Mouse (Mus musculus) ES-Bruce4 (cell line): ENCODE data around the gene Pklr. TPM values are rescaled to one million over a fixed set of nuclear protein-coding genes. Genes with fewer than 3 reads are reported as not detected.
"Not testable (repeated sequence)": the region's sequence is repeated elsewhere in the genome, so short reads cannot be mapped to it uniquely, and the experiment has no call there.

ENCODE experiments used
- H3K27ac ChIP-seq: 2 replicates; pipeline ENCODE4 v1.5.1; 2012; ENCODE audit warnings: low read length, inconsistent platforms; ENCODE audit not compliant: insufficient read depth
- H3K27me3 ChIP-seq: 2 replicates; pipeline ENCODE4 v1.6.1; 2012; ENCODE audit warnings: mild to moderate bottlenecking, low read length, inconsistent platforms; ENCODE audit not compliant: control insufficient read depth, poor library complexity, insufficient read depth, severe bottlenecking
- H3K36me3 ChIP-seq: 2 replicates; pipeline ENCODE4 v1.6.1; 2012; ENCODE audit warnings: inconsistent platforms, mild to moderate bottlenecking, low read length, moderate library complexity; ENCODE audit not compliant: control insufficient read depth, poor library complexity, insufficient read depth, severe bottlenecking
- H3K4me1 ChIP-seq: one replicate; pipeline ENCODE4 v1.8.1; 2011; ENCODE audit warnings: low read length; ENCODE audit not compliant: control insufficient read depth, insufficient read depth
- H3K4me3 ChIP-seq: 2 replicates; pipeline ENCODE4 v1.5.1; 2011; ENCODE audit warnings: low read depth, mild to moderate bottlenecking, low read length
- H3K9ac ChIP-seq: 2 replicates; pipeline ENCODE4 v1.6.1; 2012; ENCODE audit warnings: low read depth, mild to moderate bottlenecking, inconsistent platforms; ENCODE audit not compliant: poor library complexity, severe bottlenecking
- H3K9me3 ChIP-seq: replicated peaks from 2 replicates; pipeline ENCODE4 v1.6.1; 2012; ENCODE audit warnings: mild to moderate bottlenecking, low read length, inconsistent platforms; ENCODE audit not compliant: control insufficient read depth, poor library complexity, insufficient read depth, severe bottlenecking
- CTCF ChIP-seq: IDR thresholded peaks from one replicate; pipeline ENCODE4 v1.8.1; 2011; ENCODE audit warnings: low read depth, low read length
- EP300 ChIP-seq: IDR thresholded peaks from 2 replicates; pipeline ENCODE4 v1.6.1; 2011; ENCODE audit warnings: low read depth, low read length; ENCODE audit not compliant: insufficient read depth
- POLR2A ChIP-seq: IDR thresholded peaks from one replicate; pipeline ENCODE4 v1.8.1; 2011; ENCODE audit warnings: low read length; ENCODE audit not compliant: insufficient read depth
- polyA plus RNA-seq: library from polyadenylated mRNA; stranded (reverse); fragments of >200 nt; gene quantifications from 2 replicates; pipeline ENCODE4 v1.2.4, GENCODE M21; 2011; ENCODE audit warnings: low read depth; ENCODE audit not compliant: missing spikeins, insufficient read depth, insufficient read length

Pklr gene
- polyA plus RNA-seq, 1 experiment = 0.21 TPM

DNA sequence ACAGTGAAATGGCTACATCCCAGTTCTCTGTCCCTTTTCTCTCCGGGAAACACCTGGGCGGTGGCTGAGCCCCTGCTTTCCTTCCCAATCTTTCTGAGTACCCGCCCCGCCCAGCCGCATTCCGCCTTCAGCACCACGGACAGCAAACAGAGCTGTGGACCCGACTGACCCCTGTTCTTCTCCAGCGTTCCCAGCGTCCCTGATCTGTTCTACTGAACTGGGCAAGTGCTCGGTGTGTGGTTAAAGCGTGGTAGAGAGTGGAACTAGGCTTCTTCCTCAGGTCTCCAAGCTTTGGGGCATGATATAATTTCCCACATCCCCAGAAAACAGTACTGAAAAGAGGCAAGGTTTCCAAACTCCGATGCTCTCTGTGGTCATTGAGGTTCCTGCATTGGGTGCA lies 23.3 kb downstream of the Pklr start:
- Histone ChIP-seq H3K36me3 (no peaks in the 10 kb centered on the region), H3K9me3 (no peaks in the 10 kb centered on the region), H3K27ac (no peak overlapping the region), H3K9ac (peak overlapping the region; percentile 62), H3K4me1 (peaks cover 2% of the 10 kb centered on the region), H3K4me3 (peak overlapping the region; percentile 66), H3K27me3 (no peaks in the 10 kb centered on the region)
- TF ChIP-seq CTCF (no peak), POLR2A (no peak), EP300 (no peak)

DNA sequence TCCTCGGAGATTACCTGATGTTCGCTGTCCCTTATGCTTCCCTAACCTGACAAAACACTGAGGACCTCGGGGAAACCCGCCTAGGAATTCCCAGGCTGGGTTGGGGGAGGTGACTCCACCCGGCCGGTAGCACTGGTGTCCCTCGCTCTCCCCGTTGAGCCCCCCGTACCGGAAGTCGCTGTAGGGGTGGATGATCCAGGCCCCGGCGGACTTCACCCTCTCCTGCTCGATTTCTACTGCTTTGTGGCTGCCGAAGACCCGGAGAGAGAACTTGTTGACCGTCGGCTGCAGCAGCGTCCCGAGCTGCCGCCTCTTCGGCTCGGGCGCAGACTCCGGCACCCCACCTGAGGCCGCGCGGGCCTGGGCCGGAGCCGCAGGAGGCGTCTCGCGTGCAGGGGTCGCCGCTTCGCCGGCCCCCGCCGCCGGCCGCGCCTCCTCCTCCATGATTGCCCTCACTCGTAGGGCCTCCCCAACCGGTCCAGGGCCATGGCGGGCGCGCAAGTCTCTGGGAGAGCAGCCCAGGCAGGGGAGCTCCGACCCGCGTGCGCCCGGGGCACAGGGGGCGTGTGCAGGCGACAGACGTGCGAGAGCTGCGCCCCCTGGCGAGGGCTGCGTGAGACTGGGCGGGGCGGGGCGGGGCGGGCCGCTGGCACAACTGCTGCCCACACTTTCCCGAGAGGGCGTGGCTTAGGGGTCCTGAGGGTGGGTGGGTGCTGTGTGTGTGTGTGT lies 23.8 kb downstream of the Pklr start, which contains the start of gene Hcn3:
Hcn3 (minus strand) TSS at position 581 of the 729 bp plus-strand sequence.
- Histone ChIP-seq H3K36me3 (no peaks in the 10 kb centered on the region), H3K4me1 (peaks cover 2% of the 10 kb centered on the region), H3K27ac (no peak within 1 kb of the TSS), H3K4me3 (peak within 1 kb of the TSS; percentile 66), H3K27me3 (no peaks in the 10 kb centered on the region), H3K9me3 (no peaks in the 10 kb centered on the region), H3K9ac (peak within 1 kb of the TSS; percentile 62)
- no peak for TF ChIP-seq EP300
- TF ChIP-seq CTCF = peak; percentile 52

DNA sequence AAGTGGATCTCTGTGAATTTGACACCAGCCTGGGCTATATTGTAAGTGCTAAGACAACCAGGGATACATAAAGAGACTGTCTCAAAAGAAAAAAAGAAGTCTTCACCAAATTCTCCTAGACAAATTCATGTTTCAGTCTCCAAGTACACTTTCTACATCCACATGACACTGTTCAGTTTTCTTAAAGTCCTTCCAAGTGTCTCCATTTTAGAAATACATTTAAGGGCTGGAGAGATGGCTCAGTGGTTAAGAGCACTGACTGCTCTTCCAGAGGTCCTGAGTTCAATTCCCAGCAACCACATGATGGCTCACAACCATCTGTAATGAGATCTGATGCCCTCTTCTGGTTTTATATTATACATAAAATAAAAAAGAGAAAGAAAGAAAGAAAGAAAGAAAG lies 25.3 kb downstream of the Pklr start:
- not testable (repeated sequence) for H3K27me3 ChIP-seq, H3K9me3 ChIP-seq, H3K4me3 ChIP-seq, H3K36me3 ChIP-seq, H3K27ac ChIP-seq, H3K9ac ChIP-seq, H3K4me1 ChIP-seq

DNA sequence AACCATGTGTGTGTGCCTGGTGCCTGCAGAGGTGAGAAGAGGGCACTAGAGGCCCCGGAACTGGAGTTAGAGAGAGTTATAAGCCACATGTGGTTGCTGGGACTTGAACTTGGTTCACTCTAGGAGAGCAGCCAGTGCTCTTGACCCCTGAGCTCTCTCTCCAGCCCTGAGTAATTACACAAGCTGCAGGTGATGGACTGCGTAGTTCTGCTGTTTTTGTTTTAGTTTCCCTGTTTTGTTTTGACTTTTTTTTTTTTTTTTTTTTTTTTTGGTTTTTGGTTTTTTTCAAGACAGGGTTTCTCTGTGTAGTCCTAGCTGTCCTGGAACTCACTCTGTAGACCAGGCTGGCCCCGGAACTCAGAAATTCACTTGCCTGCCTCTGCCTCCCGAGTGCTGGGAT lies 25.8 kb downstream of the Pklr start:
- H3K27me3 ChIP-seq = no peaks in the 10 kb centered on the region
- no peak for TF ChIP-seq CTCF
- no peak for TF ChIP-seq POLR2A
- TF ChIP-seq EP300 = no peak

DNA sequence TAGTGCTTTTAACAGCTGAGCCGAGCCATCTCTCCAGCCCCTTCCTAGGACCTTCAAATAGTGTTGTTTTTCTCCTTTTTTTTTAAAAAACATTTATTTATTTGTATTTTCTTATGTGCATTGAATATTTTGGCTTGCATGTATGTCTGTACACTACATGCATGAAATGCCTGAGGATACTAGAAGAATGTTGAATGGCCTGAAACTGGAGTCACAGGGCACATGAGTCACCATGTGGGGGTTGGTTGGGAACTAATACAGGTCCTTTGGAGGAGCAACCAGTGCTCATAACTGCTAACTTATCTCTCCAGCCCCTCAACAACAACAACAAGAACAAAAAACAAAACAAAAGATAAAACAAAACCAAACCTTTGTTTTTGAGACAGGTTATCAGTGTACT lies 27.2 kb downstream of the Pklr start:
- Histone ChIP-seq H3K4me3 (no peak overlapping the region), H3K9me3 (no peaks in the 10 kb centered on the region), H3K27ac (0 out of 2 replicates have a peak overlapping the region, but pooled peaks have one; percentile 37), H3K36me3 (peaks cover 15% of the 10 kb centered on the region), H3K4me1 (peaks cover 2% of the 10 kb centered on the region), H3K9ac (no peak overlapping the region), H3K27me3 (no peaks in the 10 kb centered on the region)
- TF ChIP-seq CTCF (no peak), POLR2A (no peak), EP300 (no peak)

More for the DNA sequence above, 25.8 kb downstream of the Pklr start:
- Histone ChIP-seq H3K9ac (no peak overlapping the region), H3K4me3 (no peak overlapping the region), H3K4me1 (peaks cover 2% of the 10 kb centered on the region), H3K27ac (no peak overlapping the region), H3K9me3 (no peaks in the 10 kb centered on the region), H3K36me3 (peaks cover 4% of the 10 kb centered on the region)

DNA sequence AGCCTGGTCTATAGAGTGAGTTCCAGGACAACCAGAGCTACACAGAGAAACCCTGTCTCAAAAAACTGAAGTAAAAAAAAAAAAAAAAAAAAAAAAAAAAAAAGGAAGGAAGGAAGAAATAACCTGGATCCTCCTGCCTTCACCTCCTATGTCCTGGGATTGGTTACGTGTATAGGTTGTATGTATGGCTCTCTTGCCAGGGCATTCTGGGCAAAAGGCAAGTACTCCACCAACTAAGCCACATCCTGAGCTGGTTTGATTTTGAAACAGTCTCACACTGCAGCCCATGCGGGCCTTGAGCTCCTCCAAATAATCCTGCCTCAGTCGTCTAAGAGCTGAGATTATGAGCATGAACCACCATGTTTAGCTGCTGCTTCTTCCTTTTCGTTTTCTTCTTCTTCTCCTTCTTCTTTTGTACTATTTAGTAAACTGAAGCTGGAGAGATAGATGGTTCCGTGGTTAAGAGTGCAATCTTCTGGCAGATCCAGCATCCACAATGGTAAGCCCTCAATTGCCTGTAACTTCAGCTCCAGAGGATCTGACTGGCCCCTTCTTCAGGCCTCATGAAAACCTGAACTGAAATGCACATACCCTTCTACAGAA lies 27.8 kb downstream of the Pklr start:
- H3K27me3 ChIP-seq = no peaks in the 10 kb centered on the region
- peak overlapping the region; percentile 9 for H3K4me3 ChIP-seq
- peak overlapping the region; percentile 98 for H3K9ac ChIP-seq
- peaks cover 21% of the 10 kb centered on the region for H3K36me3 ChIP-seq
- no peak for TF ChIP-seq EP300
- TF ChIP-seq POLR2A = no peak
- no peak for TF ChIP-seq CTCF
- H3K27ac ChIP-seq = peak overlapping the region; percentile 88
- H3K9me3 ChIP-seq = no peaks in the 10 kb centered on the region
- peaks cover under 1% of the 10 kb centered on the region for H3K4me1 ChIP-seq
